31 mouse cellular contexts compared by ENCODE assay signal in the genomic region with DNA sequence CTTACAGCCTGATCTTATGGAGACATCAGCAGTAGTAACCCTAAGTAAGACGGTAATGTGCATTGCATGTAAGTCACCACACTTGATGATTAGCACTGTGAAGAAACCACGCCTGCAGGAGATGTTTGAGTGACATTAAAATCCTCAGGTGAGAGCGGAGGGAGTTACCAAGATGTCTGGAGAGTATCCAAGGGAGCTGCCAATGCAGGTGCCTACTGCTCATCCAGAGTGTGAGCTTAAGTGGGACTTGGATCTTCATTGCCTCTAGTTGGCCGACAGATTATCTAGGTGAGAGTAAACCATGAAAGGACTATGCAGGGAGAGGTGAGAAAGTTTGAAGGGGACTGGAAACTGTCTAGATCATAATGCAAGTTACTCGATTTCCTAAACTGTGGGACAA.
"Had no signal": no experiment of that assay in that cellular context is flagged by ENCODE, and none has a peak within 500 bp of the region (broad histone marks: within the 10 kb centered on the region; RNA-seq: fewer than 3 reads in every experiment).

No protein-coding gene starts in this region.

- H3K27ac ChIP-seq: limb, embryonic 10.5 days; limb, embryonic 12.5 days; limb, embryonic 13.5 days; limb, embryonic 15.5 days; liver, embryonic 12.5 days; liver, embryonic 13.5 days; liver, embryonic 14.5 days; liver, embryonic 15.5 days; lung, embryonic 15.5 days; macrophage; midbrain, embryonic 10.5 days; midbrain, embryonic 12.5 days; midbrain, embryonic 13.5 days; midbrain, embryonic 15.5 days had no signal

- ATAC-seq: liver, embryonic 12.5 days; liver, postnatal 0 days; lung, postnatal 0 days; midbrain, embryonic 13.5 days; midbrain, embryonic 15.5 days; midbrain, embryonic 16.5 days had no signal

- H3K27me3 ChIP-seq: limb, embryonic 12.5 days; limb, embryonic 13.5 days; limb, embryonic 15.5 days; liver, embryonic 12.5 days; liver, embryonic 13.5 days; liver, embryonic 15.5 days; lung, embryonic 15.5 days; megakaryocyte, embryonic 14.5 days; midbrain, embryonic 12.5 days; midbrain, embryonic 13.5 days; midbrain, embryonic 15.5 days had no signal

- H3K4me2 ChIP-seq: limb, embryonic 12.5 days; limb, embryonic 13.5 days; limb, embryonic 15.5 days; liver, embryonic 11.5 days; liver, embryonic 12.5 days; liver, embryonic 13.5 days; liver, embryonic 15.5 days; lung, embryonic 14.5 days; lung, embryonic 15.5 days; midbrain, embryonic 11.5 days; midbrain, embryonic 12.5 days; midbrain, embryonic 13.5 days; midbrain, embryonic 15.5 days had no signal

- H3K9ac ChIP-seq: limb, embryonic 12.5 days; limb, embryonic 13.5 days; limb, embryonic 15.5 days; liver, embryonic 12.5 days; liver, embryonic 13.5 days; liver, embryonic 14.5 days; liver, embryonic 15.5 days; liver, postnatal 0 days; lung, embryonic 14.5 days; lung, embryonic 15.5 days; midbrain, embryonic 12.5 days; midbrain, embryonic 13.5 days; midbrain, embryonic 15.5 days had no signal

- H3K9me3 ChIP-seq: limb, embryonic 10.5 days; limb, embryonic 12.5 days; limb, embryonic 13.5 days; limb, embryonic 15.5 days; liver, embryonic 12.5 days; liver, embryonic 13.5 days; liver, embryonic 15.5 days; lung, embryonic 15.5 days; megakaryocyte, embryonic 14.5 days; midbrain, embryonic 10.5 days; midbrain, embryonic 12.5 days; midbrain, embryonic 13.5 days; midbrain, embryonic 15.5 days had no signal

- H3K36me3 ChIP-seq: midbrain, embryonic 15.5 days had no signal

- H3K4me3 ChIP-seq: limb, embryonic 10.5 days; limb, embryonic 12.5 days; limb, embryonic 13.5 days; limb, embryonic 15.5 days; liver, embryonic 12.5 days; liver, embryonic 13.5 days; liver, embryonic 15.5 days; lung, embryonic 15.5 days; megakaryocyte, embryonic 14.5 days; midbrain, embryonic 10.5 days; midbrain, embryonic 12.5 days; midbrain, embryonic 13.5 days; midbrain, embryonic 15.5 days; myocyte had no signal

- DNase-seq: left cerebral cortex, postnatal 4 days; liver; liver, embryonic 13.5 days; liver, postnatal 0 days; lung, adult 18-20 months; lung, adult 2 months; lung, embryonic 14.5 days; lung, postnatal 10 days; lung, postnatal 14 days; lung, postnatal 36 days; lung, postnatal 4 days; midbrain, embryonic 14.5 days had no signal

- H3K4me1 ChIP-seq: limb, embryonic 10.5 days; limb, embryonic 12.5 days; limb, embryonic 13.5 days; limb, embryonic 15.5 days; lung, embryonic 15.5 days had no signal
